Comparison of ENCODE assay signal across 12 mouse cellular contexts in genomic region chr7:24852557-24853232, GRCm38 (mm10). TPM values are rescaled to one million over a fixed set of nuclear protein-coding genes. Genes with fewer than 3 reads are reported as not detected.
DNase-seq lines count a peak whose midpoint lies in the region; ATAC-seq and TF ChIP-seq lines count a peak whose summit lies in the region.
"Had no signal": no experiment of that assay in that cellular context is flagged by ENCODE, and none has a peak within 500 bp of the region (broad histone marks: within the 10 kb centered on the region; RNA-seq: fewer than 3 reads in every experiment).

No protein-coding gene starts in this region.

- H3K4me1 ChIP-seq in forebrain, embryonic 10.5 days, result peaks cover 27% of the 10 kb centered on the region
- no peaks in the 10 kb centered on the region for H3K4me1 ChIP-seq in forebrain, embryonic 14.5 days (ENCODE audit: control insufficient read depth, insufficient read depth, low read length)
- no peaks in the 10 kb centered on the region for H3K4me1 ChIP-seq in midbrain, embryonic 11.5 days (ENCODE audit: control insufficient read depth, insufficient read depth, low read length)
- no peaks in the 10 kb centered on the region for H3K4me1 ChIP-seq in midbrain, embryonic 14.5 days (ENCODE audit: control insufficient read depth, insufficient read depth, low read length)
- peaks cover 24% of the 10 kb centered on the region for H3K4me1 ChIP-seq in liver, embryonic 11.5 days (replicated peaks; ENCODE audit: control insufficient read depth, insufficient read depth, low read length)
- 0 out of 2 replicates have a peak, but pooled peaks cover 3% of the 10 kb centered on the region for H3K4me1 ChIP-seq in thymus, adult 2 months (replicated peaks; ENCODE audit: control insufficient read depth, insufficient read depth, low read length)

- TF ChIP-seq POLR2A in thymus, adult 2 months (IDR thresholded peaks at IDR 0.05; ENCODE audit: control insufficient read depth, extremely low read depth, insufficient read depth, low read length, poor library complexity), result no peak

- no peaks in the 10 kb centered on the region for H3K36me3 ChIP-seq in forebrain, embryonic 10.5 days (replicated peaks)
- no peaks in the 10 kb centered on the region for H3K36me3 ChIP-seq in forebrain, embryonic 14.5 days (ENCODE audit: control insufficient read depth, insufficient read depth, low read length)
- H3K36me3 ChIP-seq in midbrain, embryonic 11.5 days (ENCODE audit: control insufficient read depth, insufficient read depth, low read length), result no peaks in the 10 kb centered on the region
- no peaks in the 10 kb centered on the region for H3K36me3 ChIP-seq in midbrain, embryonic 14.5 days (ENCODE audit: control insufficient read depth, insufficient read depth, low read length)
- H3K36me3 ChIP-seq in liver, embryonic 11.5 days (ENCODE audit: control insufficient read depth, insufficient read depth, low read length), result no peaks in the 10 kb centered on the region
- no peaks in the 10 kb centered on the region for H3K36me3 ChIP-seq in thymus, adult 2 months (ENCODE audit: control insufficient read depth, insufficient read depth, low read length)

- H3K4me2 ChIP-seq in forebrain, embryonic 14.5 days (ENCODE audit: low read length), result no peak overlapping the region
- H3K4me2 ChIP-seq in midbrain, embryonic 11.5 days, result no peak overlapping the region
- H3K4me2 ChIP-seq in midbrain, embryonic 14.5 days (ENCODE audit: low read length), result no peak overlapping the region
- H3K4me2 ChIP-seq in liver, embryonic 11.5 days, result peak overlapping the region; percentile 66

- WGBS in forebrain, embryonic 10.5 days, result 80% methylated on average over 8 of the region's 8 CpGs
- WGBS in forebrain, embryonic 14.5 days, result 85% methylated on average over 8 of the region's 8 CpGs
- WGBS in midbrain, embryonic 11.5 days, result 79% methylated on average over 8 of the region's 8 CpGs
- 79% methylated on average over 8 of the region's 8 CpGs for WGBS in midbrain, embryonic 14.5 days
- 46% methylated on average over 8 of the region's 8 CpGs for WGBS in liver, embryonic 11.5 days
- 62% methylated on average over 8 of the region's 8 CpGs for WGBS in thymus, adult 2 months

- peak overlapping the region; percentile 26; the same call in 1 of the 2 replicates for H3K27ac ChIP-seq in forebrain, embryonic 10.5 days
- no peak overlapping the region for H3K27ac ChIP-seq in forebrain, embryonic 14.5 days (ENCODE audit: low read depth, low read length)
- H3K27ac ChIP-seq in midbrain, embryonic 11.5 days (ENCODE audit: low read depth, low read length), result no peak overlapping the region
- no peak overlapping the region for H3K27ac ChIP-seq in midbrain, embryonic 14.5 days (replicated peaks; ENCODE audit: low read depth, low read length)
- H3K27ac ChIP-seq in liver, embryonic 11.5 days (ENCODE audit: low read depth, low read length), result peak overlapping the region; percentile 95
- H3K27ac ChIP-seq in thymus, adult 2 months (ENCODE audit: control insufficient read depth, insufficient read depth, low read length), result no peak overlapping the region

- no peaks in the 10 kb centered on the region for H3K27me3 ChIP-seq in forebrain, embryonic 10.5 days (ENCODE audit: poor library complexity, severe bottlenecking)
- no peaks in the 10 kb centered on the region for H3K27me3 ChIP-seq in forebrain, embryonic 14.5 days (replicated peaks; ENCODE audit: control insufficient read depth, insufficient read depth, low read length)
- H3K27me3 ChIP-seq in midbrain, embryonic 11.5 days (ENCODE audit: control insufficient read depth, insufficient read depth, low read length), result no peaks in the 10 kb centered on the region
- H3K27me3 ChIP-seq in midbrain, embryonic 14.5 days (ENCODE audit: control insufficient read depth, insufficient read depth, low read length), result no peaks in the 10 kb centered on the region
- no peaks in the 10 kb centered on the region for H3K27me3 ChIP-seq in liver, embryonic 11.5 days (replicated peaks; ENCODE audit: control insufficient read depth, insufficient read depth, low read length)
- no peaks in the 10 kb centered on the region for H3K27me3 ChIP-seq in thymus, adult 2 months (ENCODE audit: control insufficient read depth, insufficient read depth, low read length)

- H3K9ac ChIP-seq in forebrain, embryonic 14.5 days (ENCODE audit: low read length), result no peak overlapping the region
- no peak overlapping the region for H3K9ac ChIP-seq in midbrain, embryonic 11.5 days (ENCODE audit: low read length)
- H3K9ac ChIP-seq in midbrain, embryonic 14.5 days (replicated peaks; ENCODE audit: low read length), result no peak overlapping the region
- H3K9ac ChIP-seq in liver, embryonic 11.5 days (ENCODE audit: low read depth, low read length), result peak overlapping the region; percentile 46
- H3K9ac ChIP-seq: forebrain, postnatal 0 days had no signal

- no peak for ATAC-seq in forebrain, embryonic 14.5 days
- ATAC-seq in midbrain, embryonic 11.5 days (ENCODE audit: low FRiP score), result 0 out of 2 replicates have a peak, but pooled peaks have one; percentile 35
- ATAC-seq in midbrain, embryonic 14.5 days (ENCODE audit: low FRiP score, low TSS enrichment), result no peak
- peak; percentile 91 for ATAC-seq in liver, embryonic 11.5 days (replicated peaks; ENCODE audit: low FRiP score)
- ATAC-seq: forebrain, postnatal 0 days; inflammation-experienced regulatory T-cells, adult 6 months had no signal

- DNase-seq in forebrain, embryonic 10.5 days (ENCODE audit: extremely low spot score, low spot score), result no peak
- DNase-seq in forebrain, embryonic 14.5 days (ENCODE audit: low spot score), result no peak
- DNase-seq in midbrain, embryonic 11.5 days (ENCODE audit: low spot score, missing footprints), result no peak
- DNase-seq in midbrain, embryonic 14.5 days, result no peak
- peak; percentile 56 for DNase-seq in liver, embryonic 11.5 days (ENCODE audit: low spot score)
- peak; percentile 27 for DNase-seq in yolk sac, embryonic 10.5 days (ENCODE audit: low spot score)
- no peak for DNase-seq in thymus, adult 2 months
- no peak for DNase-seq in frontal cortex, postnatal 14 days (ENCODE audit: low spot score in 2 of 2)
- DNase-seq: forebrain, postnatal 0 days had no signal

- no peaks in the 10 kb centered on the region for H3K9me3 ChIP-seq in forebrain, embryonic 10.5 days
- H3K9me3 ChIP-seq in forebrain, embryonic 14.5 days (replicated peaks; ENCODE audit: control insufficient read depth, low read length), result no peaks in the 10 kb centered on the region
- no peaks in the 10 kb centered on the region for H3K9me3 ChIP-seq in midbrain, embryonic 11.5 days (ENCODE audit: control insufficient read depth, low read length)
- H3K9me3 ChIP-seq in midbrain, embryonic 14.5 days (ENCODE audit: control insufficient read depth, low read length), result no peaks in the 10 kb centered on the region
- no peaks in the 10 kb centered on the region for H3K9me3 ChIP-seq in liver, embryonic 11.5 days (ENCODE audit: control insufficient read depth, low read length)

- TF ChIP-seq CTCF in thymus, adult 2 months (IDR thresholded peaks at IDR 0.05; ENCODE audit: borderline replicate concordance, control insufficient read depth, extremely low read depth, insufficient read depth, low read length, poor library complexity), result no peak

- H3K4me3 ChIP-seq in forebrain, embryonic 10.5 days, result no peak overlapping the region
- no peak overlapping the region for H3K4me3 ChIP-seq in forebrain, embryonic 14.5 days (ENCODE audit: low read depth, low read length)
- no peak overlapping the region for H3K4me3 ChIP-seq in midbrain, embryonic 11.5 days (ENCODE audit: low read depth, low read length)
- no peak overlapping the region for H3K4me3 ChIP-seq in midbrain, embryonic 14.5 days (replicated peaks; ENCODE audit: low read depth, low read length)
- H3K4me3 ChIP-seq in liver, embryonic 11.5 days (ENCODE audit: low read depth, low read length), result peak overlapping the region; percentile 40
- no peak overlapping the region for H3K4me3 ChIP-seq in thymus, adult 2 months (ENCODE audit: control insufficient read depth, insufficient read depth, low read length)
- H3K4me3 ChIP-seq: myocyte had no signal

RNA-seq across cellular contexts. Expression of gene Gm9844, which starts 9.3 kb away (rescaled TPM):
- 12.7 and 12.8 TPM in 2 replicates for polyA plus RNA-seq in forebrain, embryonic 10.5 days (2016; fragmentation: Nextera tagmentation; extraction: Ambion mirVana)
- polyA plus RNA-seq in forebrain, embryonic 14.5 days (2014; fragmentation: Nextera tagmentation; extraction: Ambion mirVana), result 36.6 and 42.2 TPM in 2 replicates
- 19.9 and 20.6 TPM in 2 replicates for polyA plus RNA-seq in midbrain, embryonic 11.5 days (2014; fragmentation: Nextera tagmentation; extraction: Ambion mirVana)
- polyA plus RNA-seq in midbrain, embryonic 14.5 days (2014; fragmentation: Nextera tagmentation; extraction: Ambion mirVana), result 36.2 and 58.3 TPM in 2 replicates
- 5.0 and 5.8 TPM in 2 replicates for polyA plus RNA-seq in liver, embryonic 11.5 days (2014; fragmentation: Nextera tagmentation; extraction: Ambion mirVana)
- polyA plus RNA-seq in thymus, adult 2 months (2012; rRNA removed), result 6.4 and 6.8 TPM in 2 replicates

RNA-seq across cellular contexts. Expression of gene Lypd4, which starts 17.0 kb away (rescaled TPM):
- polyA plus RNA-seq in forebrain, embryonic 10.5 days (2016; fragmentation: Nextera tagmentation; extraction: Ambion mirVana), result not detected in 2 replicates
- not detected in 2 replicates for polyA plus RNA-seq in forebrain, embryonic 14.5 days (2014; fragmentation: Nextera tagmentation; extraction: Ambion mirVana)
- not detected in 2 replicates for polyA plus RNA-seq in midbrain, embryonic 11.5 days (2014; fragmentation: Nextera tagmentation; extraction: Ambion mirVana)
- not detected in 2 replicates for polyA plus RNA-seq in midbrain, embryonic 14.5 days (2014; fragmentation: Nextera tagmentation; extraction: Ambion mirVana)
- not detected in 2 replicates for polyA plus RNA-seq in liver, embryonic 11.5 days (2014; fragmentation: Nextera tagmentation; extraction: Ambion mirVana)
- 0.15 TPM in 1 of 2 replicates, not detected in the other for polyA plus RNA-seq in thymus, adult 2 months (2012; rRNA removed)
- polyA plus RNA-seq: C2C12; forebrain, postnatal 0 days; inflammation-experienced regulatory T-cells, adult 6 months; myocyte had no signal

RNA-seq across cellular contexts. Expression of gene Dmrtc2, which starts 17.2 kb away (rescaled TPM):
- polyA plus RNA-seq in forebrain, embryonic 10.5 days (2016; fragmentation: Nextera tagmentation; extraction: Ambion mirVana), result not detected in 2 replicates
- not detected in 2 replicates for polyA plus RNA-seq in forebrain, embryonic 14.5 days (2014; fragmentation: Nextera tagmentation; extraction: Ambion mirVana)
- not detected in 2 replicates for polyA plus RNA-seq in midbrain, embryonic 11.5 days (2014; fragmentation: Nextera tagmentation; extraction: Ambion mirVana)
- not detected in 2 replicates for polyA plus RNA-seq in midbrain, embryonic 14.5 days (2014; fragmentation: Nextera tagmentation; extraction: Ambion mirVana)
- not detected in 2 replicates for polyA plus RNA-seq in liver, embryonic 11.5 days (2014; fragmentation: Nextera tagmentation; extraction: Ambion mirVana)
- polyA plus RNA-seq in thymus, adult 2 months (2012; rRNA removed), result not detected in 2 replicates
- polyA plus RNA-seq: C2C12; inflammation-experienced regulatory T-cells, adult 6 months; myocyte had no signal

RNA-seq across cellular contexts. Expression of gene Rps19, which starts 31.5 kb away (rescaled TPM):
- 2,087 and 2,135 TPM in 2 replicates for polyA plus RNA-seq in forebrain, embryonic 10.5 days (2016; fragmentation: Nextera tagmentation; extraction: Ambion mirVana)
- polyA plus RNA-seq in forebrain, embryonic 14.5 days (2014; fragmentation: Nextera tagmentation; extraction: Ambion mirVana), result 1,541 and 2,138 TPM in 2 replicates
- 1,753 and 1,929 TPM in 2 replicates for polyA plus RNA-seq in midbrain, embryonic 11.5 days (2014; fragmentation: Nextera tagmentation; extraction: Ambion mirVana)
- 1,428 and 1,598 TPM in 2 replicates for polyA plus RNA-seq in midbrain, embryonic 14.5 days (2014; fragmentation: Nextera tagmentation; extraction: Ambion mirVana)
- 2,415 and 2,620 TPM in 2 replicates for polyA plus RNA-seq in liver, embryonic 11.5 days (2014; fragmentation: Nextera tagmentation; extraction: Ambion mirVana)
- 543 and 698 TPM in 2 replicates for polyA plus RNA-seq in thymus, adult 2 months (2012; rRNA removed)

RNA-seq across cellular contexts. Expression of gene Cd79a, which starts 44.5 kb away (rescaled TPM):
- polyA plus RNA-seq in forebrain, embryonic 10.5 days (2016; fragmentation: Nextera tagmentation; extraction: Ambion mirVana), result 0.25 and 0.55 TPM in 2 replicates
- not detected in 2 replicates for polyA plus RNA-seq in forebrain, embryonic 14.5 days (2014; fragmentation: Nextera tagmentation; extraction: Ambion mirVana)
- 0.12 and 0.14 TPM in 2 replicates for polyA plus RNA-seq in midbrain, embryonic 11.5 days (2014; fragmentation: Nextera tagmentation; extraction: Ambion mirVana)
- polyA plus RNA-seq in midbrain, embryonic 14.5 days (2014; fragmentation: Nextera tagmentation; extraction: Ambion mirVana), result 0.28 TPM in 1 of 2 replicates, not detected in the other
- 0.12 TPM in 1 of 2 replicates, not detected in the other for polyA plus RNA-seq in liver, embryonic 11.5 days (2014; fragmentation: Nextera tagmentation; extraction: Ambion mirVana)
- 38.2 and 44.0 TPM in 2 replicates for polyA plus RNA-seq in thymus, adult 2 months (2012; rRNA removed)

Comparison
In these comparisons a context has a peak if more than half of its experiments do, and no peak if none do; other contexts are left out.
1. H3K27ac ChIP-seq: peak in forebrain, embryonic 10.5 days (single experiment) and liver, embryonic 11.5 days (single experiment); none in forebrain, embryonic 14.5 days (single experiment), midbrain, embryonic 11.5 days (single experiment), midbrain, embryonic 14.5 days (single experiment) and thymus, adult 2 months (single experiment).
2. ATAC-seq: peak in midbrain, embryonic 11.5 days (single experiment) and liver, embryonic 11.5 days (single experiment); none in forebrain, embryonic 14.5 days (single experiment) and midbrain, embryonic 14.5 days (single experiment).
3. DNase-seq: peak in liver, embryonic 11.5 days (single experiment) and yolk sac, embryonic 10.5 days (single experiment); none in forebrain, embryonic 10.5 days (single experiment), forebrain, embryonic 14.5 days (single experiment), midbrain, embryonic 11.5 days (single experiment), midbrain, embryonic 14.5 days (single experiment), thymus, adult 2 months (single experiment) and frontal cortex, postnatal 14 days (0 of 2).